29 mouse cellular contexts compared by ENCODE assay signal in genomic region chr2:19392793-19393192, GRCm38 (mm10). TPM values are rescaled to one million over a fixed set of nuclear protein-coding genes. Genes with fewer than 3 reads are reported as not detected.
DNase-seq lines count a peak whose midpoint lies in the region; ATAC-seq and TF ChIP-seq lines count a peak whose summit lies in the region.
"Had no signal": no experiment of that assay in that cellular context is flagged by ENCODE, and none has a peak within 500 bp of the region (broad histone marks: within the 10 kb centered on the region; RNA-seq: fewer than 3 reads in every experiment).

No protein-coding gene starts in this region.

- no peaks in the 10 kb centered on the region for H3K9me3 ChIP-seq in forebrain, postnatal 0 days (ENCODE audit: low read length)
- no peaks in the 10 kb centered on the region for H3K9me3 ChIP-seq in forebrain, embryonic 11.5 days (ENCODE audit: control insufficient read depth, low read length)
- H3K9me3 ChIP-seq in E14TG2a.4 (ENCODE audit: low read length), result no peaks in the 10 kb centered on the region
- no peaks in the 10 kb centered on the region for H3K9me3 ChIP-seq in kidney, embryonic 16.5 days (ENCODE audit: low read length)
- H3K9me3 ChIP-seq: embryonic facial prominence, embryonic 12.5 days; forebrain, embryonic 13.5 days; G1E; heart, embryonic 10.5 days; intestine, embryonic 15.5 days had no signal

- peak; percentile 19 for DNase-seq in forebrain, postnatal 0 days
- no peak for DNase-seq in forebrain, embryonic 11.5 days (ENCODE audit: low spot score)
- DNase-seq in layer of hippocampus, adult 9-11 months, result peak; percentile 54
- no peak for DNase-seq in layer of hippocampus, adult 11-12 months (ENCODE audit: low spot score)
- DNase-seq in R1 (ENCODE audit: low read depth, low spot score), result peak; percentile 90
- no peak for DNase-seq in adrenal gland, postnatal 14 days
- DNase-seq: adrenal gland, postnatal 36 days; B cell, adult 2 months; cerebellum, adult 11 months; cerebellum, adult 8-10 months; cerebellum, postnatal 14 days; gastrocnemius, postnatal 10 days; heart, adult 18-20 months; heart, postnatal 10 days; heart, postnatal 4 days had no signal

- H3K4me3 ChIP-seq in forebrain, postnatal 0 days (ENCODE audit: low read depth, low read length), result no peak overlapping the region
- no peak overlapping the region for H3K4me3 ChIP-seq in forebrain, embryonic 11.5 days (ENCODE audit: low read depth, low read length)
- H3K4me3 ChIP-seq in E14TG2a.4 (replicated peaks; ENCODE audit: low read length), result peak overlapping the region; percentile 45
- H3K4me3 ChIP-seq in kidney, embryonic 16.5 days (ENCODE audit: low read length), result no peak overlapping the region
- H3K4me3 ChIP-seq: embryonic facial prominence, embryonic 12.5 days; forebrain, embryonic 13.5 days; heart, embryonic 10.5 days; intestine, embryonic 15.5 days had no signal

- peak; percentile 81 for ATAC-seq in forebrain, postnatal 0 days
- ATAC-seq in forebrain, embryonic 11.5 days (replicated peaks; ENCODE audit: low FRiP score), result no peak
- no peak for ATAC-seq in kidney, embryonic 16.5 days (ENCODE audit: low FRiP score, low TSS enrichment)
- ATAC-seq: activated CD4-positive, CD25-positive, alpha-beta regulatory T cell, adult 4 months; CD4-positive, CD25-positive, alpha-beta regulatory T cell, adult 4 months; forebrain, embryonic 13.5 days; intestine, embryonic 15.5 days had no signal

- no peaks in the 10 kb centered on the region for H3K27me3 ChIP-seq in forebrain, postnatal 0 days (ENCODE audit: insufficient read depth, low read length)
- no peaks in the 10 kb centered on the region for H3K27me3 ChIP-seq in forebrain, embryonic 11.5 days (ENCODE audit: control insufficient read depth, insufficient read depth, low read length)
- H3K27me3 ChIP-seq in E14TG2a.4 (ENCODE audit: insufficient read depth, low read length), result no peaks in the 10 kb centered on the region
- H3K27me3 ChIP-seq in kidney, embryonic 16.5 days (ENCODE audit: insufficient read depth, low read length), result no peaks in the 10 kb centered on the region
- H3K27me3 ChIP-seq: embryonic facial prominence, embryonic 12.5 days; forebrain, embryonic 13.5 days; intestine, embryonic 15.5 days had no signal

- no peak overlapping the region for H3K9ac ChIP-seq in forebrain, postnatal 0 days
- H3K9ac ChIP-seq in forebrain, embryonic 11.5 days (ENCODE audit: low read length), result no peak overlapping the region
- H3K9ac ChIP-seq in kidney, embryonic 16.5 days (replicated peaks; ENCODE audit: low read length), result no peak overlapping the region
- H3K9ac ChIP-seq: embryonic facial prominence, embryonic 12.5 days; forebrain, embryonic 13.5 days; hindbrain, embryonic 14.5 days; intestine, embryonic 15.5 days had no signal

- no peak for TF ChIP-seq CTCF in forebrain, postnatal 0 days (IDR thresholded peaks at IDR 0.05; ENCODE audit: low read depth)
- TF ChIP-seq CTCF in E14TG2a.4 (conservative IDR thresholded peaks at IDR 0.05; ENCODE audit: low read length), result no peak

- WGBS in forebrain, postnatal 0 days, result 15% methylated on average over 2 of the region's 2 CpGs
- 16% methylated on average over 2 of the region's 2 CpGs for WGBS in forebrain, embryonic 11.5 days
- 42% methylated on average over 2 of the region's 2 CpGs for WGBS in kidney, embryonic 16.5 days

- no peaks in the 10 kb centered on the region for H3K36me3 ChIP-seq in forebrain, postnatal 0 days (ENCODE audit: insufficient read depth)
- H3K36me3 ChIP-seq in forebrain, embryonic 11.5 days (ENCODE audit: control insufficient read depth, insufficient read depth, low read length), result no peaks in the 10 kb centered on the region
- H3K36me3 ChIP-seq in E14TG2a.4 (ENCODE audit: insufficient read depth, low read length), result peaks cover 17% of the 10 kb centered on the region
- 0 out of 2 replicates have a peak, but pooled peaks cover 3% of the 10 kb centered on the region for H3K36me3 ChIP-seq in kidney, embryonic 16.5 days (ENCODE audit: insufficient read depth, low read length)
- H3K36me3 ChIP-seq: embryonic facial prominence, embryonic 12.5 days; G1E; intestine, embryonic 15.5 days had no signal

- H3K4me1 ChIP-seq in forebrain, postnatal 0 days (ENCODE audit: insufficient read depth), result no peaks in the 10 kb centered on the region
- no peaks in the 10 kb centered on the region for H3K4me1 ChIP-seq in forebrain, embryonic 11.5 days (replicated peaks; ENCODE audit: control insufficient read depth, insufficient read depth, low read length)
- peaks cover 71% of the 10 kb centered on the region for H3K4me1 ChIP-seq in E14TG2a.4 (replicated peaks; ENCODE audit: low read depth, low read length)
- H3K4me1 ChIP-seq in kidney, embryonic 16.5 days (ENCODE audit: insufficient read depth, low read length), result no peaks in the 10 kb centered on the region
- H3K4me1 ChIP-seq: embryonic facial prominence, embryonic 12.5 days; forebrain, embryonic 13.5 days; heart, embryonic 10.5 days; intestine, embryonic 15.5 days had no signal

- H3K27ac ChIP-seq in forebrain, postnatal 0 days (ENCODE audit: low read depth, low read length), result no peak overlapping the region
- H3K27ac ChIP-seq in forebrain, embryonic 11.5 days (ENCODE audit: low read depth, low read length), result no peak overlapping the region
- H3K27ac ChIP-seq in kidney, embryonic 16.5 days (ENCODE audit: low read length), result no peak overlapping the region
- H3K27ac ChIP-seq: embryonic facial prominence, embryonic 12.5 days; forebrain, embryonic 13.5 days; heart, embryonic 10.5 days; hindbrain, embryonic 14.5 days; intestine, embryonic 15.5 days had no signal

- no peak overlapping the region for H3K4me2 ChIP-seq in forebrain, postnatal 0 days (ENCODE audit: low read depth)
- no peak overlapping the region for H3K4me2 ChIP-seq in forebrain, embryonic 11.5 days (ENCODE audit: low read depth, low read length, severe bottlenecking)
- H3K4me2 ChIP-seq in kidney, embryonic 16.5 days (replicated peaks; ENCODE audit: low read depth, low read length), result no peak overlapping the region
- H3K4me2 ChIP-seq: embryonic facial prominence, embryonic 12.5 days; forebrain, embryonic 13.5 days; hindbrain, embryonic 14.5 days; intestine, embryonic 15.5 days had no signal

RNA-seq across cellular contexts. Expression of gene Msrb2, which starts 21.6 kb away (rescaled TPM):
- total RNA-seq in forebrain, postnatal 0 days (2014; rRNA removed), result 7.1 and 8.6 TPM in 2 replicates
- polyA plus RNA-seq in forebrain, postnatal 0 days (2015; fragmentation: Nextera tagmentation; extraction: Ambion mirVana), result 8.7 and 9.0 TPM in 2 replicates
- polyA plus RNA-seq in forebrain, embryonic 11.5 days (2014; fragmentation: Nextera tagmentation; extraction: Ambion mirVana), result 10.3 and 12.1 TPM in 2 replicates
- 29.9 and 31.1 TPM in 2 replicates for total RNA-seq in adrenal gland, postnatal 14 days (2021)
- polyA plus RNA-seq in kidney, embryonic 16.5 days (2015; fragmentation: Nextera tagmentation; extraction: Ambion mirVana), result 35.1 and 36.5 TPM in 2 replicates
- total RNA-seq: G1E had no signal
- polyA plus RNA-seq: G1E had no signal

RNA-seq across cellular contexts. Expression of gene Ptf1a, which starts 52.7 kb away (rescaled TPM):
- total RNA-seq in forebrain, postnatal 0 days (2014; rRNA removed), result not detected in 2 replicates
- polyA plus RNA-seq in forebrain, postnatal 0 days (2015; fragmentation: Nextera tagmentation; extraction: Ambion mirVana), result not detected in 2 replicates
- 0.17 TPM in 1 of 2 replicates, not detected in the other for polyA plus RNA-seq in forebrain, embryonic 11.5 days (2014; fragmentation: Nextera tagmentation; extraction: Ambion mirVana)
- total RNA-seq in adrenal gland, postnatal 14 days (2021), result not detected in 2 replicates
- not detected in 2 replicates for polyA plus RNA-seq in kidney, embryonic 16.5 days (2015; fragmentation: Nextera tagmentation; extraction: Ambion mirVana)
- total RNA-seq: adrenal gland, adult 18-20 months; adrenal gland, postnatal 36 days; common myeloid progenitor, adult 5-6 weeks; G1E; gastrocnemius, postnatal 10 days; gastrocnemius, postnatal 4 days; heart, adult 18-20 months; heart, postnatal 10 days; heart, postnatal 4 days had no signal
- polyA plus RNA-seq: activated CD4-positive, CD25-positive, alpha-beta regulatory T cell, adult 4 months; CD4-positive, CD25-positive, alpha-beta regulatory T cell, adult 4 months; G1E; heart, embryonic 10.5 days; heart, embryonic 14.5 days had no signal

Comparison
In these comparisons a context has a peak if more than half of its experiments do, and no peak if none do; other contexts are left out.
1. DNase-seq: peak in forebrain, postnatal 0 days (single experiment), layer of hippocampus, adult 9-11 months (single experiment) and R1 (single experiment); none in forebrain, embryonic 11.5 days (single experiment), layer of hippocampus, adult 11-12 months (single experiment) and adrenal gland, postnatal 14 days (single experiment).